Mouse (Mus musculus) T-helper 17 cell (primary cell): ENCODE data around the gene Lpin2.

Experiments
- in situ Hi-C, 2 experiments: fragments of 300-600 bp; cut with MboI, MseI; formaldehyde crosslinking; loops; 1 replicate in 1 of 2; 2 replicates in 1 of 2; pipeline ENCODE4 v1.15.1; 2025; ENCODE audit warnings: high pct_unique_total_duplicates in 2 of 2

Lpin2 gene

GRCm38 (mm10) chr17:71196415-71196814 lies 14.1 kb downstream of the Lpin2 start:
- in situ Hi-C loops, result loop anchor here in 1 of 2 experiments (10.0 kb wide), 1 partner anchor 132 kb away; no protein-coding TSS in a partner anchor

DNA sequence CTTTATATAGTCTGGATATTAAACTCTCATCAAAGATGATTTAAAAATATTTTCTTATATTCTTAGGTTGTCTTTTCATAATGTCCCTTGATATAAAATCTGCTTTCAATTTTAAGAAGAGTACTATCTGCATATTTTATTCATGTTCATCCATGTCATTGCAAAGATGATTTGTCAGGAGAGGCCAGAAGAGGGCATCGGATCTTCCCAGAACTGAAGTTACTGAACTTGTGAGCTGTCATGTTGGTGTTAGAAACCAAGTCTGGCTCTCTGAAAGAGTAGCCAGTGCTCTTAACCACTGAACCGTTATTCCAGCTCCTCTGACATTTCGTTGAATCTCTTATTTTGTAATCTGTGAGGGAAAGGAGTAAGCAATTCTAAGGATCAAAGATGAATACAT lies 17.0 kb downstream of the Lpin2 start:
- in situ Hi-C loops, result loop anchor here in 1 of 2 experiments (10.0 kb wide), 1 partner anchor 135 kb away; no protein-coding TSS in a partner anchor

- in situ Hi-C loops, result loop anchor here (10.0 to 25.0 kb wide), 2 partner anchors 197 to 1735 kb away; partner anchors contain the start of genes Myl12a (in 1 of the 2) and Myom1 (in 1 of the 2)
Observed at GRCm38 (mm10) chr17:71202136-71202535, 19.8 kb downstream of the Lpin2 start.

GRCm38 (mm10) chr17:71203998-71204808 lies 21.8 kb downstream of the Lpin2 start:
- in situ Hi-C loops, result loop anchor here (10.0 to 25.0 kb wide), 2 partner anchors 199 to 1733 kb away; partner anchors contain the start of genes Myl12a (in 1 of the 2) and Myom1 (in 1 of the 2)

DNA sequence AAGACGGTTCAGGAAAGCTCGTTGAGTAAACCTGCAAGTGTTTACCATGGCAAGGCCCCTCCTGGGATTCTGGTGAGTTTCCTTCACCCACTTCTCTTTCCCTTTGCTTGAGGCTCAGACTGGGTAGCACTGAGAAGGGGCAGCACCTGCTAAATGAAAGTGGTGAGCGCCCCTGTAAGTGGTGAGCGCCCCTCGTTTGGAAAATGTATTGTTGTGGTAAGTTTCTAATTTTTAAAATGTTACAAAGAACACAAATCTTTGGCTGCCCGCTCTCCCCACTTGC lies 22.4 kb downstream of the Lpin2 start:
- in situ Hi-C loops, result loop anchor here (10.0 to 25.0 kb wide), 2 partner anchors 200 to 1733 kb away; partner anchors contain the start of genes Myl12a (in 1 of the 2) and Myom1 (in 1 of the 2)

DNA sequence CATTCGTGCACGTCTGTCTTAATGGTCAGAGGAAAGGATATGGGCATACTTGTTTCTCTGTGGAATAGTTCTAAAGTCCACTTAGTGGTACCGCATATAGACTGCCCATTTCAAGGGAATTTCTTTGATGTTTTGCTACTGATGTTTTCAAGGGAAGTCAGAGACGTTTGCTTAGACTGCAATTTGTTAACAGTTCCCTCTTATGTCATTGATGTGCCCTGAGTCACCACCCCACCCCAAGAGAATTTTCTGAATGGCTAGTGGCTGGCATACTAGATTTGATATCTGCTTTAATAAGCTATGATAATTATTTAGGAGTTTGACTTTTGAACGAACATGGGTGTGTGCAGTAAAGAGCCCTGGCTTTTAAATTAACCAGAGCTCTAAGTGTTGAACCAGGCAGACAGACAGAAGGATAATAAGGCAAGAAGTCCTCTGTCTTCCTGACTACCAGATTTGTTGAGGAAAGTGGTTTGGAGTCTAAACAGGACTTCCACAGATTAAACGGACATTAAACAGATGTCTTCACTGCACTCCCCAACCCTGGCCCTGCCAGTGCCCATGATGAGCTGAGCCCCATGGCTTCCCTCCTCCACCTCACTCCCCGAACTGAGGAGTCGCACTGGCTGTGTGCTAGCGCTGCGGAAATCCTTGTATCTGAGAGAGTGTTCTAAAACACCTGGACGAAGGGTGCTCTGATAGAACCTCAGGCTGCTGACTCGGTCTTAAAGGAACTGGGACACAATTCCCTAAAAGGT lies 24.0 kb downstream of the Lpin2 start:
- in situ Hi-C loops, result loop anchor here (10.0 to 25.0 kb wide), 2 partner anchors 202 to 1731 kb away; partner anchors contain the start of genes Myl12a (in 1 of the 2) and Myom1 (in 1 of the 2)

- in situ Hi-C loops, result loop anchor here (10.0 to 25.0 kb wide), 2 partner anchors 202 to 1730 kb away; partner anchors contain the start of genes Myl12a (in 1 of the 2) and Myom1 (in 1 of the 2)
Observed at GRCm38 (mm10) chr17:71207268-71207667, 24.9 kb downstream of the Lpin2 start.

DNA sequence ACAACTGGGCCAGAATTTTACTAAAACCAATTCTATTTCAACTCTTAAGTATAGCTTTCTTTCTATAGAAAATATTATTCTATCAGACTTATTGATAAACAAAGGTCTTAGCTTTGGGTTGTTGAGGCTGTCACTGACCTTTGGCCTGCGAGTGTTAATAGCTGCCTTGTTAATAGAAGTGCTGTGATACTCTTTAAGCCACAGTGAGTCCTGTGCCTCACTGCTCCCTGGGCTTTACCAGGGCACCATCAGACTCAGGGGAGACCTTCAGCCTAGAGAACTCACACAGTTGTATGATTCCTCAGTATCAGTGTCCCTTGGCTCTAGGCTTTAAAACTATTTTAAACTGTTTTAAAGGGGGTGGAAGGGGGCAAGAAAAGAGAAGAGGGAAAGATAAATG lies 26.0 kb downstream of the Lpin2 start:
- in situ Hi-C loops, result loop anchor here (10.0 to 25.0 kb wide), 2 partner anchors 204 to 1729 kb away; partner anchors contain the start of genes Myl12a (in 1 of the 2) and Myom1 (in 1 of the 2)

DNA sequence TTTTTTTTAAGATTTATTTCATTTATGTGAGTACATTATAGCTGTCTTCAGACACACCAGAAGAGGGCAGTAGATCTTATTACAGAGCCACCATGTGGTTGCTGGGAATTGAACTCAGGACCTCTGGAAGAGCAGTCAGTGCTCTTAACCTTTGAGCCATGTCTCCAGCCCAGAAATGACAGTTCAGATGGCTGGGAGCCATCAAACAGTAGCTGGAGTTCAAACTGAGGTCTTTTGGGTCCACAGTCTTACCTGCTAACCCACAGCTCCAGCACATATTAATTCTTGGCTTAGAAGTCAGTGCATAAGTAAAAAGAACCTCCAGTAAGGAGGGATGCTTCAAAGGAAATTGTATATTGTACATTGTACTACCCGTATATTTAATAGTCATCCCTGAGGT lies 26.6 kb downstream of the Lpin2 start:
- in situ Hi-C loops, result loop anchor here (10.0 to 25.0 kb wide), 2 partner anchors 204 to 1728 kb away; partner anchors contain the start of genes Myl12a (in 1 of the 2) and Myom1 (in 1 of the 2)

GRCm38 (mm10) chr17:71209936-71210335 lies 27.6 kb downstream of the Lpin2 start:
- in situ Hi-C loops, result loop anchor here (5.0 to 25.0 kb wide), 4 partner anchors 87 to 1727 kb away; partner anchors contain the start of genes Myl12a (in 1 of the 2) and Myom1 (in 1 of the 2)

- in situ Hi-C loops, result loop anchor here (5.0 to 25.0 kb wide), 3 partner anchors 85 to 1725 kb away; no protein-coding TSS in a partner anchor
Observed at GRCm38 (mm10) chr17:71211962-71212646, 29.7 kb downstream of the Lpin2 start.

DNA sequence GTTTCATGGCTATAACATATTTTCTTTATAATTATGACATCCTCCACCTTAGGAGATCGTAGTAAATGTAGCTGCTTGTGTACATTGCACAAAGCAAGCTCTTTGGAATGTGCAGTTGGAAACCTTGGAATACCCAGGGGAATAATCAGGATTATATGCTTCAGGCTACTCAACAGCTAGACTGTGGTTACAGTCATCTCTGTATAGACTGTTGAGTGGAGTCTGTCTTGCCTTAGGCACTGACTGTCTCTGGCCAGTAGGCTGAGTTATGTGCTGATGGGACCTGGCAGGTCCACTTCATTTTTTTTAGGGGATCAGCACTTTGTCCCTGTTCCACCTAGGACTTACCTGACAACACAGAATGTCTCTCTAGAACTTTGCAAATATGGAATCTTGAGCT lies 31.3 kb downstream of the Lpin2 start:
- in situ Hi-C loops, result loop anchor here (5.0 to 25.0 kb wide), 3 partner anchors 84 to 1724 kb away; no protein-coding TSS in a partner anchor

DNA sequence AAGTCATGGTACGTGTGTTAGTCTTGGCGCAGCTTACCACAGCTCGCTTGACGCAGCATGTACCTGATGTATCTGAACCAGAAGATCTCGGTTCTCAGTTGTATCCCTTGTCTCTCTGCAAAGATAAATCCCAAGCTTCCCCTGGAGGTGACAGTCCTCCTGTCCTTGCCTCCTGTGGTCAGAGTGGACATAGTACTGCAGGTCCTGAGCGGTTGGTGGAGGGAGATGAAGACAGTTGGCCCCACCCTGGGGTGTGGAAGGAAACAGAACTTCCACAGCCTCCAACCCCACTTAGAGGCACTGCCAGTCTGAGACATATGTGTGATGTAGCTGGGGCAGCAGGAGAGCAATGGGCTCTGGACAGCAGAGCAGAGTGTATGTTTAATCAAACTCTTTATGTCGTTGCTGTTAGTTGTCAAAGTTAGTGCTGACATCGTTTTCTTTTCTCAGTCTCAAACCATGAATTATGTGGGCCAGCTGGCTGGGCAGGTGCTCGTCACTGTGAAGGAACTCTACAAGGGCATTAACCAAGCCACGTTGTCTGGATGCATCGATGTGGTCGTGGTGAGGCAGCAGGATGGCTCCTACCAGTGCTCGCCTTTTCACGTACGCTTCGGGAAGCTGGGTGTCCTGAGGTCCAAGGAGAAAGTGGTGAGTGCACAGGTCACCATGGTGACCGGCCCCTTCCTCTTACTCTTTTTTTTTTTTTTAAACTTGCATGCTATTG lies 32.3 kb downstream of the Lpin2 start:
- in situ Hi-C loops, result loop anchor here (5.0 to 25.0 kb wide), 3 partner anchors 83 to 1723 kb away; no protein-coding TSS in a partner anchor

- in situ Hi-C loops, result loop anchor here in 1 of 2 experiments (25.0 kb wide), 1 partner anchor 1722 kb away; no protein-coding TSS in a partner anchor
Observed at GRCm38 (mm10) chr17:71215241-71215839, 33.0 kb downstream of the Lpin2 start.

DNA sequence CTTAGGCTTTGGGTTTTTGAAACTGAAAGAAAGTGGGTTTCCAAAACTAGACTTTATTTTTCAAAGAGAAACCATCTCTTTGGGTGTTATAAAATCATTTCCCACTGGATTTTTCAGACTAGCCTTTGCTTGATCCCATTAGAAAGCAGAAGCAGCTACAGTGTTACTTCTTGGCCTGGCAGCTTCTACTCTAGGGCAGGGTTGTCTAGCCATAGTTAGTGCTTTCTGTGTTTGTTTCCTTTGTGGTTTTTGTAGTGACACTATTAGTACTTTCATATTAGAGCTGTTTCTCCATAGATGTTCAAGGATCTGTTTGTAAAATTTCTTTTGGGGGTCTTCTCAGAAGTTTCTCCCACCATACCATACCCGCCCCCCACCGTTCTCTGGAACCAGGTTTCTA lies 33.9 kb downstream of the Lpin2 start:
- in situ Hi-C loops, result loop anchor here in 1 of 2 experiments (25.0 kb wide), 1 partner anchor 1721 kb away; no protein-coding TSS in a partner anchor

- in situ Hi-C loops, result loop anchor here in 1 of 2 experiments (25.0 kb wide), 1 partner anchor 1720 kb away; no protein-coding TSS in a partner anchor
Observed at GRCm38 (mm10) chr17:71217111-71217685, 34.8 kb downstream of the Lpin2 start.

DNA sequence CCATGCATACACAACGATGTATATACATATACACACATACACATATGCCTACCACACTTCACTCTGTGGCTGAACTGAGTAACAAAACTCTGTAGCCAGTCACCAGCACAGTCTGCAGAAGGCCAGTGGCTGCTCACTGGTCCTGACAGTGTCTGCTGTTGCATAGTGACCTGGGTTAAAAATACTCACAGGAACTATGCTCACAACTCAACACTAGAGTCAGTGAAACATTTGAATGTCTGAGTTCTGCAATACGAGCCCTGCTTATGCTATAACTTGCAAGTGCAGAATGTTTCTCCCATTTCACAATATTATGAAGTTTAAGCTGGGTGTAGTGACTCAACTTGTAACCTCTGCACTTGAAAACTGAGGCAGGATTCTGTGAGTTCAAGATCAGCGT lies 39.0 kb downstream of the Lpin2 start:
- in situ Hi-C loops, result loop anchor here in 1 of 2 experiments (25.0 kb wide), 1 partner anchor 1716 kb away; no protein-coding TSS in a partner anchor

DNA sequence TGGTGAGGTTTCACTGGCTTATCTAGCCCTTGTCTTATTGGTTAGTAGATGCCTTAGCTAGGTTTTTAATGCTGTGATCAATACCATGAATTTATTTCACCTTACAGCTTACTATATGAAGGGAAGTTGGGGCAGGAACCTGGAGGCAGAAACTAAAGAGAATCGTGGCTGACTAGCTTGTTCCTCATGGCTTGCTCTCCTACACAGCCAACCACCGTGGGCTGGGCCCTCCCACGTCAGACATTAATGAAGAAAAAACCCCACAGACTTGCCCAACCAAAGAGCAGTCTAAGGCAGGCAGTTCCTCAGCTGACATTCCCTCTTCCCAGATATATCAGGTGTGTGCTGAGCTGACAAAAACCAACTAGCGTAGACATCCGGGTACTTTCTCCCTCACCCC lies 41.3 kb downstream of the Lpin2 start:
- in situ Hi-C loops, result loop anchor here in 1 of 2 experiments (25.0 kb wide), 1 partner anchor 1714 kb away; no protein-coding TSS in a partner anchor

DNA sequence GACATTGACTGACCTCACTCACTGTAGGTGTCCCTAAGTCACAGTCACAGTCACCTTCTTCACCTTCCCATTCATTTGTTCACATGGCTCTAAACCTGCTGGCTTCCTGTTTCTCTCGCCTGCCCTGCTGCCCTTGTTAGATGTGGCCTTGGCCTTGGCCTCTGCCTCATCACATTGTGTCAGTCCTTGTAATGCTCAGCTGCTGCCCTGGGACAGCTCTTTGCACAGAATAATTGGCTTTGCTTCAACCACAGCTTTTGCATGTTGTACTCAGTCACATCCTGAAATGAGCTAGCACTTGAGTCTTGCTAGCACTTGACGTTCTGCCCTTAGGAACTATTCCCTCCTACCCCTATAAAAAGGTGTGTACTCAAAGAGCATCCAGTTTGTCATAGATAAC lies 42.2 kb downstream of the Lpin2 start:
- in situ Hi-C loops, result loop anchor here in 1 of 2 experiments (25.0 kb wide), 1 partner anchor 1713 kb away; no protein-coding TSS in a partner anchor
